Mouse (Mus musculus) heart, adult 8-10 months (tissue): ENCODE measurements around the gene D2hgdh. TPM values are rescaled to one million over a fixed set of nuclear protein-coding genes. Genes with fewer than 3 reads are reported as not detected.

Experiments used
- total RNA-seq, 4 experiments: library from RNA; stranded (reverse); gene quantifications; 2 replicates each; pipeline ENCODE4 v1.2.4; 2022

Gene D2hgdh
- total RNA-seq, 4 experiments from 2014 or later = 43.5 to 56.2 (median 48.4) TPM

Other genes with a start within 250 kb of the D2hgdh start
- 100 to 1,000 TPM in 1 of 4 experiments, 10 to 100 TPM in 3; 83.1 to 100 (median 91.5) TPM for gene Stk25, start 166.2 kb upstream of the D2hgdh start, total RNA-seq
- gene Bok, start 139.2 kb upstream of the D2hgdh start, total RNA-seq = 1 to 10 TPM; 2.5 to 3.0 (median 2.6) TPM
- 10 to 100 TPM; 28.5 to 35.3 (median 34.6) TPM for gene Atg4b, start 73.4 kb upstream of the D2hgdh start, total RNA-seq
- gene Thap4, start 70.0 kb upstream of the D2hgdh start, total RNA-seq = 10 to 100 TPM; 70.4 to 90.9 (median 77.0) TPM
- 10 to 100 TPM; 20.2 to 24.3 (median 20.9) TPM for gene Dtymk, start 23.0 kb upstream of the D2hgdh start, total RNA-seq
- gene Ing5, start 20.9 kb upstream of the D2hgdh start, total RNA-seq = 10 to 100 TPM; 10.3 to 15.0 (median 13.6) TPM
- gene Gal3st2, start 36.4 kb downstream of the D2hgdh start, total RNA-seq = under 1 TPM; 0.28 to 0.60 (median 0.50) TPM
- 1 to 10 TPM in 1 of 4 experiments, under 1 TPM in 3; 0.33 to 1.2 (median 0.51) TPM for gene Gal3st2b, start 93.4 kb downstream of the D2hgdh start, total RNA-seq
- gene Gal3st2c, start 165.6 kb downstream of the D2hgdh start, total RNA-seq = 1 to 10 TPM in 3 of 4 experiments, under 1 TPM in 1; 0.89 to 1.4 (median 1.3) TPM
- under 1 TPM in 1 of 4 experiments, not detected in 3; 0.09 TPM for gene Neu4, start 195.5 kb downstream of the D2hgdh start, total RNA-seq
- not detected for gene Pdcd1, start 227.6 kb downstream of the D2hgdh start, total RNA-seq